Mouse (Mus musculus) urinary bladder, adult 18-20 months (tissue): ENCODE data around the gene Disc1.

Source experiments
- DNase-seq, 2 experiments: peaks; one replicate each; pipeline ENCODE4 v3.0.0; 2022; ENCODE audit warnings: low spot score in 2 of 2, mixed read lengths in 2 of 2

Gene Disc1

GRCm38 (mm10) chr8:125053505-125054435 is at the start of gene Disc1:
Gene Disc1, plus strand, starts transcription at chr8:125054195.
- peak in 1 of 2 experiments; percentile 23 for DNase-seq

GRCm38 (mm10) chr8:125012695-125013627 is 41.0 kb upstream of the Disc1 start, which contains the start of gene Tsnax:
Gene Tsnax, plus strand, starts transcription at chr8:125012997.
- DNase-seq: peak; percentile 85 to 86

- no peak for DNase-seq
Measured at GRCm38 (mm10) chr8:125024085-125024484, 29.9 kb upstream of the Disc1 start.

GRCm38 (mm10) chr8:125027211-125027610 is 26.8 kb upstream of the Disc1 start:
- DNase-seq: no peak

- no peak for DNase-seq
Measured at GRCm38 (mm10) chr8:125028841-125029240, 25.2 kb upstream of the Disc1 start.

- DNase-seq: no peak
Measured at GRCm38 (mm10) chr8:125031276-125031675, 22.7 kb upstream of the Disc1 start.

GRCm38 (mm10) chr8:125034669-125035068 is 19.3 kb upstream of the Disc1 start:
- DNase-seq: peak in 1 of 2 experiments; percentile 52

- DNase-seq: no peak
Measured at GRCm38 (mm10) chr8:125037081-125037480, 16.9 kb upstream of the Disc1 start.

- no peak for DNase-seq
Measured at GRCm38 (mm10) chr8:125038731-125039130, 15.3 kb upstream of the Disc1 start.

GRCm38 (mm10) chr8:125040587-125041375 is 13.2 kb upstream of the Disc1 start:
- DNase-seq: no peak

- DNase-seq: no peak
Measured at GRCm38 (mm10) chr8:125041496-125041895, 12.5 kb upstream of the Disc1 start.

GRCm38 (mm10) chr8:125043394-125043793 is 10.6 kb upstream of the Disc1 start:
- no peak for DNase-seq

- DNase-seq: no peak
Measured at GRCm38 (mm10) chr8:125043935-125044334, 10.1 kb upstream of the Disc1 start.

- DNase-seq: no peak
Measured at GRCm38 (mm10) chr8:125045760-125046159, 8.2 kb upstream of the Disc1 start.

GRCm38 (mm10) chr8:125049051-125049750 is 4.8 kb upstream of the Disc1 start:
- DNase-seq: no peak

- DNase-seq: no peak
Measured at GRCm38 (mm10) chr8:125049826-125050225, 4.2 kb upstream of the Disc1 start.

GRCm38 (mm10) chr8:125052026-125052425 is 2.0 kb upstream of the Disc1 start:
- DNase-seq: peak; percentile 12 to 31

GRCm38 (mm10) chr8:125054436-125054810 is 428 bp downstream of the Disc1 start:
- peak; percentile 9 to 21 for DNase-seq

- no peak for DNase-seq
Measured at GRCm38 (mm10) chr8:125060904-125061303, 6.9 kb downstream of the Disc1 start.

- no peak for DNase-seq
Measured at GRCm38 (mm10) chr8:125065596-125065995, 11.6 kb downstream of the Disc1 start.
